Mouse (Mus musculus): ENCODE measurements at regions not wholly inside any gene's neighbourhood (a gene's known extent, or its start where the extent isn't known, plus 50 kb on each side); places are given as distances from the start of the nearest gene placed in this dataset.

- WGBS, result 81% methylated on average over 2 of the region's 2 CpGs
- Histone ChIP-seq H3K27me3 (ENCODE audit: control insufficient read depth, insufficient read depth, low read length) (no peaks in the 10 kb centered on the region), H3K27ac (replicated peaks; ENCODE audit: insufficient read depth, low read depth, low read length) (no peak overlapping the region), H3K4me1 (ENCODE audit: control insufficient read depth, insufficient read depth, low read length) (no peaks in the 10 kb centered on the region), H3K79me2 (ENCODE audit: control insufficient read depth, insufficient read depth, low read length) (no peaks in the 10 kb centered on the region), H3K36me3 (ENCODE audit: control insufficient read depth, insufficient read depth, low read length) (no peaks in the 10 kb centered on the region), H3K9ac (ENCODE audit: low read depth, low read length) (no peak overlapping the region), H3K4me3 (ENCODE audit: insufficient read depth, low read depth, low read length) (no peak overlapping the region)
- no peak for DNase-seq (ENCODE audit: extremely low read depth, low read depth, low spot score)
- no peak for TF ChIP-seq POLR2A (IDR thresholded peaks at IDR 0.05; ENCODE audit: extremely low read depth, insufficient read depth, low read length)
- no peak for TF ChIP-seq CTCF (IDR thresholded peaks at IDR 0.05; ENCODE audit: low read depth, low read length)
These were observed 103.3 kb upstream of the Rapgef5 start for GRCm38 (mm10) chr12:117412779-117413505.

GRCm38 (mm10) chr12:117414020-117414419, 102.3 kb upstream of the Rapgef5 start:
- Histone ChIP-seq H3K27ac (replicated peaks; ENCODE audit: insufficient read depth, low read depth, low read length) (no peak overlapping the region), H3K36me3 (ENCODE audit: control insufficient read depth, insufficient read depth, low read length) (no peaks in the 10 kb centered on the region), H3K4me3 (ENCODE audit: insufficient read depth, low read depth, low read length) (no peak overlapping the region), H3K79me2 (ENCODE audit: control insufficient read depth, insufficient read depth, low read length) (no peaks in the 10 kb centered on the region), H3K9ac (ENCODE audit: low read depth, low read length) (no peak overlapping the region), H3K27me3 (ENCODE audit: control insufficient read depth, insufficient read depth, low read length) (no peaks in the 10 kb centered on the region), H3K4me1 (ENCODE audit: control insufficient read depth, insufficient read depth, low read length) (no peaks in the 10 kb centered on the region)
- 98% methylated on average over 2 of the region's 2 CpGs for WGBS
- TF ChIP-seq CTCF (IDR thresholded peaks at IDR 0.05; ENCODE audit: low read depth, low read length) (no peak), POLR2A (IDR thresholded peaks at IDR 0.05; ENCODE audit: extremely low read depth, insufficient read depth, low read length) (no peak)
- no peak for DNase-seq (ENCODE audit: extremely low read depth, low read depth, low spot score)

GRCm38 (mm10) chr12:117415146-117415545, 101.1 kb upstream of the Rapgef5 start:
- H3K79me2 ChIP-seq (ENCODE audit: control insufficient read depth, insufficient read depth, low read length), result no peaks in the 10 kb centered on the region
- H3K4me1 ChIP-seq (ENCODE audit: control insufficient read depth, insufficient read depth, low read length), result no peaks in the 10 kb centered on the region
- 54% methylated on average over 2 of the region's 2 CpGs for WGBS
- H3K4me3 ChIP-seq (ENCODE audit: insufficient read depth, low read depth, low read length), result no peak overlapping the region
- no peaks in the 10 kb centered on the region for H3K27me3 ChIP-seq (ENCODE audit: control insufficient read depth, insufficient read depth, low read length)
- no peak for DNase-seq (ENCODE audit: extremely low read depth, low read depth, low spot score)
- no peaks in the 10 kb centered on the region for H3K36me3 ChIP-seq (ENCODE audit: control insufficient read depth, insufficient read depth, low read length)
- H3K27ac ChIP-seq (replicated peaks; ENCODE audit: insufficient read depth, low read depth, low read length), result no peak overlapping the region
- no peak overlapping the region for H3K9ac ChIP-seq (ENCODE audit: low read depth, low read length)
- TF ChIP-seq CTCF (IDR thresholded peaks at IDR 0.05; ENCODE audit: low read depth, low read length), result no peak
- TF ChIP-seq POLR2A (IDR thresholded peaks at IDR 0.05; ENCODE audit: extremely low read depth, insufficient read depth, low read length), result no peak

DNA sequence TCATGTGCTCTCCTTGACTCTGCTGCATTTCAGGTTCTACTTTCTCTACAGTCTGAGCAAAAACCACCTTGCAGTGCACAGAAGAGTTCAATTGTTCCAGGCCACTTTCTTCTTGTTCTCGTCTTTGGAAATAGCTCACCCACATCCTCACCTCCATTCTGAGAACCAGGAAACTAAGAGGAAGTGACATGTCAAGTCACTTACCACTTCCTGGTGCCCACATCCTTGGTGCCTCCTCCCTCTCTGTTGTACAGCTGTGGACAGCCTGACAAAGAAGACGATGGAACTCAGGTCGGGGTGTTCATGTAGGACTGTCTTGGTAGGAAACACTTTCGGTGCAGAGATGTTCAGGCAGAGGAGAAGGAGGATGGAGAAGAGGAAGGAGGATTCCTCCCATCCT, 98.3 kb upstream of the Rapgef5 start:
- no peak for DNase-seq (ENCODE audit: extremely low read depth, low read depth, low spot score)
- TF ChIP-seq POLR2A (IDR thresholded peaks at IDR 0.05; ENCODE audit: extremely low read depth, insufficient read depth, low read length) (no peak), CTCF (IDR thresholded peaks at IDR 0.05; ENCODE audit: low read depth, low read length) (no peak)
- Histone ChIP-seq H3K27me3 (ENCODE audit: control insufficient read depth, insufficient read depth, low read length) (no peaks in the 10 kb centered on the region), H3K4me1 (ENCODE audit: control insufficient read depth, insufficient read depth, low read length) (no peaks in the 10 kb centered on the region), H3K4me3 (ENCODE audit: insufficient read depth, low read depth, low read length) (no peak overlapping the region), H3K36me3 (ENCODE audit: control insufficient read depth, insufficient read depth, low read length) (no peaks in the 10 kb centered on the region), H3K9ac (ENCODE audit: low read depth, low read length) (no peak overlapping the region), H3K79me2 (ENCODE audit: control insufficient read depth, insufficient read depth, low read length) (no peaks in the 10 kb centered on the region), H3K27ac (replicated peaks; ENCODE audit: insufficient read depth, low read depth, low read length) (no peak overlapping the region)
- WGBS, result 90% methylated on average over 4 of the region's 4 CpGs

DNA sequence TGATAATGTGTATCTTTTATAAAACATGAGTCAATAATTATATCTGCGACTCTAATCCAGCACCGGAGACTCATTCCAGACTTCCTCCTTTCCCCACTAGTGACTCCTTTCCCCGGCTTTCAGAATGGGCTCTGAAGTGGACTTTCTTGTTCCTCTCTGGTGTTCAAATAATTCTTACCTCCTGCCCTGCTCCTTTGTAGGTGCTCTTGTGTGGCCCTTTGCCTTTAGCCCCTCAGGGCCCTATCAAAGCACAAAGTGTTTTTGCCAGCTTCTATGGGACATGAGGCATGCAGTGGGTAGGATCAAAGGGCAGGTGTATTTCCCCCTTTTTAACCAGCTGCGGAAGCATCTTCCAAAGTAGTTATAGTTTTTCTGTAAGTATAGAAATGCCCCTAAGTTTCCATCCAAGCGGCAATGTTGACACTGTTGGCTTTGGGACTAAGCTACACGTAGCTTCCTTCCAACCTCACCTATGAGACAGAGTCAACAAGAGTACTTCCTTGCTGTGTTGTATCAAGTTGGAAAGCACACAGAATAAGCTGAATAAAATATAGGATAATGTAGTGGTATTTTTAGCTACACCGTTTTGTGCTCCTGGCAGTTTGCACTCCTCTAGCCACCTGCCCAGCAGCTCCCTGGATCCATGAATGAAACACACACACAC, 93.8 kb upstream of the Rapgef5 start:
- no peak overlapping the region for H3K4me3 ChIP-seq (ENCODE audit: insufficient read depth, low read depth, low read length)
- H3K9ac ChIP-seq (ENCODE audit: low read depth, low read length), result no peak overlapping the region
- TF ChIP-seq POLR2A (IDR thresholded peaks at IDR 0.05; ENCODE audit: extremely low read depth, insufficient read depth, low read length) (no peak), CTCF (IDR thresholded peaks at IDR 0.05; ENCODE audit: low read depth, low read length) (no peak)
- H3K36me3 ChIP-seq (ENCODE audit: control insufficient read depth, insufficient read depth, low read length), result no peaks in the 10 kb centered on the region
- H3K27me3 ChIP-seq (ENCODE audit: control insufficient read depth, insufficient read depth, low read length), result no peaks in the 10 kb centered on the region
- no peak overlapping the region for H3K27ac ChIP-seq (replicated peaks; ENCODE audit: insufficient read depth, low read depth, low read length)
- peaks cover 7% of the 10 kb centered on the region for H3K4me1 ChIP-seq (ENCODE audit: control insufficient read depth, insufficient read depth, low read length)
- DNase-seq (ENCODE audit: extremely low read depth, low read depth, low spot score), result no peak
- no peaks in the 10 kb centered on the region for H3K79me2 ChIP-seq (ENCODE audit: control insufficient read depth, insufficient read depth, low read length)
- 92% methylated on average over 7 of the region's 7 CpGs for WGBS
